Comparison of ENCODE assay signal across 8 mouse cellular contexts in genomic region chr7:99351802-99352517, GRCm38 (mm10). TPM values are rescaled to one million over a fixed set of nuclear protein-coding genes. Genes with fewer than 3 reads are reported as not detected.
DNase-seq lines count a peak whose midpoint lies in the region; ATAC-seq and TF ChIP-seq lines count a peak whose summit lies in the region.

No protein-coding gene starts in this region.

- peak overlapping the region; percentile 99 for H3K27ac ChIP-seq in heart, adult 2 months
- H3K27ac ChIP-seq in kidney, adult 2 months (ENCODE audit: insufficient read depth, low read depth, low read length) = peak overlapping the region; percentile 86
- peak overlapping the region; percentile 96 for H3K27ac ChIP-seq in lung, embryonic 16.5 days (ENCODE audit: low read length)
- peak overlapping the region; percentile 71 for H3K27ac ChIP-seq in small intestine, adult 2 months (ENCODE audit: insufficient read depth, low read depth, low read length)

- WGBS in heart, adult 2 months = 2% methylated on average over 18 of the region's 18 CpGs
- WGBS in kidney, adult 2 months = 7% methylated on average over 18 of the region's 18 CpGs
- WGBS in lung, embryonic 16.5 days = 1% methylated on average over 18 of the region's 18 CpGs
- WGBS in small intestine, adult 2 months = 65% methylated on average over 18 of the region's 18 CpGs

- no peaks in the 10 kb centered on the region for H3K27me3 ChIP-seq in heart, adult 2 months (ENCODE audit: control insufficient read depth, insufficient read depth, low read length)
- no peaks in the 10 kb centered on the region for H3K27me3 ChIP-seq in kidney, adult 2 months (replicated peaks; ENCODE audit: control insufficient read depth, insufficient read depth, low read length)
- no peaks in the 10 kb centered on the region for H3K27me3 ChIP-seq in lung, embryonic 16.5 days (ENCODE audit: control insufficient read depth, insufficient read depth, low read depth, low read length)
- no peaks in the 10 kb centered on the region for H3K27me3 ChIP-seq in small intestine, adult 2 months (ENCODE audit: control insufficient read depth, insufficient read depth, low read length)

- H3K4me2 ChIP-seq in lung, embryonic 16.5 days (ENCODE audit: low read depth, low read length) = peak overlapping the region; percentile 95

- H3K4me1 ChIP-seq in heart, adult 2 months (ENCODE audit: control insufficient read depth, insufficient read depth, low read length) = peaks cover 31% of the 10 kb centered on the region
- H3K4me1 ChIP-seq in kidney, adult 2 months (ENCODE audit: control insufficient read depth, insufficient read depth, low read length) = peaks cover 33% of the 10 kb centered on the region
- peaks cover 54% of the 10 kb centered on the region for H3K4me1 ChIP-seq in lung, embryonic 16.5 days (replicated peaks; ENCODE audit: control insufficient read depth, insufficient read depth, low read length)
- H3K4me1 ChIP-seq in small intestine, adult 2 months (ENCODE audit: control insufficient read depth, insufficient read depth, insufficient read length, low read length) = peaks cover 6% of the 10 kb centered on the region

- H3K79me2 ChIP-seq in heart, adult 2 months (replicated peaks; ENCODE audit: control insufficient read depth, insufficient read depth, low read length) = peaks cover 5% of the 10 kb centered on the region; the same call in 1 of the 2 replicates

- intact Hi-C loops in heart, adult 2 months (cut with DNase I) = loop anchor here (5.0 kb wide), 1 partner anchor 1775 kb away; the partner anchor contains the start of genes Aamdc and Rsf1
- intact Hi-C loops in left cerebral cortex, postnatal 36 days (cut with DNase I) = no loop called here

- peak overlapping the region; percentile 89 for H3K4me3 ChIP-seq in heart, adult 2 months
- H3K4me3 ChIP-seq in kidney, adult 2 months (ENCODE audit: insufficient read depth, low read depth, low read length) = peak overlapping the region; percentile 89
- H3K4me3 ChIP-seq in lung, embryonic 16.5 days (ENCODE audit: low read length) = peak overlapping the region; percentile 73
- H3K4me3 ChIP-seq in small intestine, adult 2 months (ENCODE audit: low read depth, low read length) = peak overlapping the region; percentile 70

- peak; percentile 68 for TF ChIP-seq POLR2A in heart, adult 2 months (IDR thresholded peaks at IDR 0.05; ENCODE audit: insufficient read depth, low read depth, low read length)
- TF ChIP-seq POLR2A in kidney, adult 2 months (IDR thresholded peaks at IDR 0.05; ENCODE audit: low read depth, low read length) = no peak
- no peak for TF ChIP-seq POLR2A in small intestine, adult 2 months (IDR thresholded peaks at IDR 0.05; ENCODE audit: low read depth, low read length)

- TF ChIP-seq EP300 in heart, adult 2 months (IDR thresholded peaks at IDR 0.05; ENCODE audit: insufficient read depth, low read depth, low read length) = 0 out of 2 replicates have a peak, but pooled peaks have one; percentile 52

- H3K9ac ChIP-seq in heart, adult 2 months (ENCODE audit: low read depth, low read length) = peak overlapping the region; percentile 96
- H3K9ac ChIP-seq in lung, embryonic 16.5 days (ENCODE audit: low read length) = peak overlapping the region; percentile 96

- no peak for ATAC-seq in lung, embryonic 16.5 days (ENCODE audit: low read depth)
- ATAC-seq in monocyte, adult 5-6 weeks (replicated peaks; ENCODE audit: insufficient number of reproducible peaks, low FRiP score, low TSS enrichment, poor library complexity, severe bottlenecking) = no peak

- peaks cover 10% of the 10 kb centered on the region for H3K36me3 ChIP-seq in heart, adult 2 months (ENCODE audit: control insufficient read depth, insufficient read depth, low read length)
- peaks cover 3% of the 10 kb centered on the region for H3K36me3 ChIP-seq in kidney, adult 2 months (ENCODE audit: control insufficient read depth, insufficient read depth, low read length)
- H3K36me3 ChIP-seq in lung, embryonic 16.5 days (ENCODE audit: control insufficient read depth, insufficient read depth, low read length) = peaks cover 25% of the 10 kb centered on the region
- H3K36me3 ChIP-seq in small intestine, adult 2 months (ENCODE audit: control insufficient read depth, insufficient read depth, low read length) = no peaks in the 10 kb centered on the region; the same call in 1 of the 2 replicates

- DNase-seq in 3T3-L1 (ENCODE audit: low read depth, low spot score) = peak; percentile 63
- peak; percentile 47 for DNase-seq in adrenal gland, postnatal 10 days
- peak; percentile 70 for DNase-seq in heart, adult 2 months
- DNase-seq in kidney, adult 2 months = peak; percentile 60
- no peak for DNase-seq in left cerebral cortex, postnatal 36 days (ENCODE audit: low spot score in 2 of 2)

- no peaks in the 10 kb centered on the region for H3K9me3 ChIP-seq in lung, embryonic 16.5 days (ENCODE audit: control insufficient read depth, low read length)

- TF ChIP-seq CTCF in heart, adult 2 months (IDR thresholded peaks at IDR 0.05) = no peak
- no peak for TF ChIP-seq CTCF in kidney, adult 2 months (conservative IDR thresholded peaks at IDR 0.05; ENCODE audit: insufficient read depth, insufficient read length, low read depth, low read length)
- no peak for TF ChIP-seq CTCF in small intestine, adult 2 months (IDR thresholded peaks at IDR 0.05; ENCODE audit: extremely low read depth, insufficient read length, insufficient replicate concordance, low read depth, low read length)

RNA-seq across cellular contexts. Expression of gene Serpinh1, which starts 1.1 kb away (rescaled TPM):
- total RNA-seq in adrenal gland, postnatal 10 days (2021) = 100 to 1,000 TPM; 331 to 363 TPM
- total RNA-seq in heart, adult 2 months (2021) = 100 to 1,000 TPM; 214 to 275 TPM
- 193 and 266 TPM in 2 replicates for polyA plus RNA-seq in heart, adult 2 months (2012; rRNA removed)
- 127 and 150 TPM in 2 replicates for polyA plus RNA-seq in kidney, adult 2 months (2012; rRNA removed)
- 1,678 and 1,766 TPM in 2 replicates for polyA plus RNA-seq in lung, embryonic 16.5 days (2015; fragmentation: Nextera tagmentation; extraction: Ambion mirVana)
- polyA plus RNA-seq in small intestine, adult 2 months (2012; rRNA removed) = 87.6 and 89.7 TPM in 2 replicates
- total RNA-seq in left cerebral cortex, postnatal 36 days (2021) = 10 to 100 TPM; 22.6 to 25.6 TPM
- not detected in 3 replicates for total RNA-seq in monocyte, adult 5-6 weeks (2017)

RNA-seq across cellular contexts. Expression of gene Gdpd5, which starts 29.3 kb away (rescaled TPM):
- 10 to 100 TPM; 11.5 to 16.6 TPM for total RNA-seq in adrenal gland, postnatal 10 days (2021)
- total RNA-seq in heart, adult 2 months (2021) = 10 to 100 TPM; 21.5 to 26.3 TPM
- polyA plus RNA-seq in heart, adult 2 months (2012; rRNA removed) = 30.7 and 32.2 TPM in 2 replicates
- polyA plus RNA-seq in kidney, adult 2 months (2012; rRNA removed) = 10.4 and 11.5 TPM in 2 replicates
- 22.4 and 24.1 TPM in 2 replicates for polyA plus RNA-seq in lung, embryonic 16.5 days (2015; fragmentation: Nextera tagmentation; extraction: Ambion mirVana)
- 16.0 and 16.6 TPM in 2 replicates for polyA plus RNA-seq in small intestine, adult 2 months (2012; rRNA removed)
- 10 to 100 TPM; 32.2 to 44.9 TPM for total RNA-seq in left cerebral cortex, postnatal 36 days (2021)
- total RNA-seq in monocyte, adult 5-6 weeks (2017) = 1.3 to 1.6 TPM (median 1.5 TPM) in 3 replicates

Comparison
In these comparisons a context has a peak if more than half of its experiments do, and no peak if none do; other contexts are left out.
1. DNase-seq: peak in 3T3-L1 (single experiment), adrenal gland, postnatal 10 days (single experiment), heart, adult 2 months (2 of 2) and kidney, adult 2 months (single experiment); none in left cerebral cortex, postnatal 36 days (0 of 2).
2. RNA of gene Serpinh1, which starts 1.1 kb away (total RNA-seq): 331 to 363 TPM in adrenal gland, postnatal 10 days, 214 to 275 TPM in heart, adult 2 months and 22.6 to 25.6 TPM in left cerebral cortex, postnatal 36 days; not detected in monocyte, adult 5-6 weeks; every median in the first group is over 10 times any median in the second.
3. Peak in every context shown above with its lines, with median percentiles within 50 percentile points of each other: H3K27ac ChIP-seq and H3K4me3 ChIP-seq.